In genomic region chr10:99203577-99204487, GRCm38 (mm10) we compare ENCODE assay signal across 8 mouse cellular contexts. TPM values are rescaled to one million over a fixed set of nuclear protein-coding genes. Genes with fewer than 3 reads are reported as not detected.
A peak's percentile ranks its signal among the peaks of the same experiment; 100 is the strongest.
DNase-seq lines count a peak whose midpoint lies in the region; ATAC-seq and TF ChIP-seq lines count a peak whose summit lies in the region.

No protein-coding gene starts in this region.

- peak; percentile 42; the same call in 1 of the 2 replicates for ATAC-seq in forebrain, postnatal 0 days
- peak; percentile 76 for ATAC-seq in intestine, embryonic 15.5 days
- ATAC-seq in lung, embryonic 15.5 days (ENCODE audit: borderline replicate concordance, extremely low read depth, low FRiP score, low TSS enrichment), result peak; percentile 75; the same call in 1 of the 2 replicates
- ATAC-seq in CD4-positive, CD25-positive, alpha-beta regulatory T cell, adult 4 months, result no peak

- H3K9ac ChIP-seq in forebrain, postnatal 0 days, result no peak overlapping the region
- peak overlapping the region; percentile 42 for H3K9ac ChIP-seq in intestine, embryonic 15.5 days
- H3K9ac ChIP-seq in lung, embryonic 15.5 days, result peak overlapping the region; percentile 32

- H3K27me3 ChIP-seq in forebrain, postnatal 0 days (ENCODE audit: insufficient read depth, low read length), result no peaks in the 10 kb centered on the region
- H3K27me3 ChIP-seq in intestine, embryonic 15.5 days (replicated peaks), result no peaks in the 10 kb centered on the region
- no peaks in the 10 kb centered on the region for H3K27me3 ChIP-seq in lung, embryonic 15.5 days

- H3K36me3 ChIP-seq in forebrain, postnatal 0 days (ENCODE audit: insufficient read depth), result no peaks in the 10 kb centered on the region
- H3K36me3 ChIP-seq in intestine, embryonic 15.5 days, result no peaks in the 10 kb centered on the region
- H3K36me3 ChIP-seq in lung, embryonic 15.5 days, result no peaks in the 10 kb centered on the region

- no peaks in the 10 kb centered on the region for H3K9me3 ChIP-seq in forebrain, postnatal 0 days (ENCODE audit: low read length)
- no peaks in the 10 kb centered on the region for H3K9me3 ChIP-seq in intestine, embryonic 15.5 days
- no peaks in the 10 kb centered on the region for H3K9me3 ChIP-seq in lung, embryonic 15.5 days

- H3K27ac ChIP-seq in forebrain, postnatal 0 days (ENCODE audit: low read depth, low read length), result no peak overlapping the region
- peak overlapping the region; percentile 66 for H3K27ac ChIP-seq in intestine, embryonic 15.5 days
- peak overlapping the region; percentile 86 for H3K27ac ChIP-seq in lung, embryonic 15.5 days

- no peak for TF ChIP-seq CTCF in forebrain, postnatal 0 days (IDR thresholded peaks at IDR 0.05; ENCODE audit: low read depth)

- H3K4me1 ChIP-seq in forebrain, postnatal 0 days (ENCODE audit: insufficient read depth), result no peaks in the 10 kb centered on the region
- no peaks in the 10 kb centered on the region for H3K4me1 ChIP-seq in intestine, embryonic 15.5 days (replicated peaks)
- peaks cover 30% of the 10 kb centered on the region for H3K4me1 ChIP-seq in lung, embryonic 15.5 days

- peak overlapping the region; percentile 27 for H3K4me3 ChIP-seq in forebrain, postnatal 0 days (ENCODE audit: low read depth, low read length)
- peak overlapping the region; percentile 23 for H3K4me3 ChIP-seq in intestine, embryonic 15.5 days (replicated peaks)
- H3K4me3 ChIP-seq in lung, embryonic 15.5 days, result peak overlapping the region; percentile 33

- WGBS in forebrain, postnatal 0 days, result 10% methylated on average over 29 of the region's 29 CpGs
- WGBS in intestine, embryonic 15.5 days, result 6% methylated on average over 29 of the region's 29 CpGs
- WGBS in lung, embryonic 15.5 days, result 2% methylated on average over 29 of the region's 29 CpGs

- DNase-seq in A20 (ENCODE audit: low read depth, low spot score), result peak; percentile 12
- peak; percentile 69 for DNase-seq in NIH3T3 (ENCODE audit: low read depth)
- no peak for DNase-seq in forebrain, postnatal 0 days
- peak; percentile 36 for DNase-seq in ovary, postnatal 14 days (ENCODE audit: low spot score)
- DNase-seq in layer of hippocampus, adult 18-20 months (ENCODE audit: low spot score in 2 of 2), result no peak

- peak overlapping the region; percentile 47 for H3K4me2 ChIP-seq in forebrain, postnatal 0 days (ENCODE audit: low read depth)
- H3K4me2 ChIP-seq in intestine, embryonic 15.5 days (replicated peaks), result peak overlapping the region; percentile 58
- H3K4me2 ChIP-seq in lung, embryonic 15.5 days, result peak overlapping the region; percentile 55

RNA-seq across cellular contexts. Expression of gene Dusp6, which starts 59.2 kb away (rescaled TPM):
- total RNA-seq in forebrain, postnatal 0 days (2014; rRNA removed), result 57.5 and 58.3 TPM in 2 replicates
- 38.7 and 43.7 TPM in 2 replicates for polyA plus RNA-seq in forebrain, postnatal 0 days (2015; fragmentation: Nextera tagmentation; extraction: Ambion mirVana)
- 33.5 and 38.1 TPM in 2 replicates for polyA plus RNA-seq in intestine, embryonic 15.5 days (2015; fragmentation: Nextera tagmentation; extraction: Ambion mirVana)
- polyA plus RNA-seq in lung, embryonic 15.5 days (2015; fragmentation: Nextera tagmentation; extraction: Ambion mirVana), result 72.1 and 73.6 TPM in 2 replicates
- 10 to 100 TPM; 80.3 to 83.0 TPM for total RNA-seq in layer of hippocampus, adult 18-20 months (2021)
- polyA plus RNA-seq in CD4-positive, CD25-positive, alpha-beta regulatory T cell, adult 4 months (2017; shearing (Covaris generic)), result 10 to 100 TPM; 23.4 to 38.0 TPM

Comparison
In these comparisons a context has a peak if more than half of its experiments do, and no peak if none do; other contexts are left out.
1. DNase-seq: peak in A20 (single experiment), NIH3T3 (single experiment) and ovary, postnatal 14 days (single experiment); none in forebrain, postnatal 0 days (single experiment) and layer of hippocampus, adult 18-20 months (0 of 2).
2. Peak in every context shown above with its lines, with median percentiles within 50 percentile points of each other: H3K4me2 ChIP-seq and H3K4me3 ChIP-seq.